Mouse (Mus musculus): ENCODE data around the gene Pls1.

Gene Pls1

DNA sequence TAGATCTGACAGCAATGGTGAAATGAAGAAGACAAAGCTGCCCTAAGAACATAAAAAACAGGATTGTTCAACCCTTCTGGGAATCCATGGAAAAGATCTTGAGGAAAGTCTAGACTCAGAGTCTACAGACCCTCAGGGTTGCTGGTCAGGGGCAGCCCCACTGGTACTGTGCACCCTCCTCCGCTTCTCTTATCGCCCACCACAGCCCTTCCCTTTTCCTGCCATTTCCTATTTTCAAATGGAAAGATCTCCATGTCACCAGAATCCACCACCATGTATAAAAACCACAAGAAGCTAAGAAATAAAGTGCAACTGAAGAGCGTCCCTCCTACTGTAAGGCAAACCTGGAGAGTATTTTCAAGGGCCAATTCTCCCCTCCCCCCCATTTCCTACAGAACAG is 41.3 kb downstream of the Pls1 start:
- 89% methylated on average over 3 of the region's 3 CpGs for WGBS

DNA sequence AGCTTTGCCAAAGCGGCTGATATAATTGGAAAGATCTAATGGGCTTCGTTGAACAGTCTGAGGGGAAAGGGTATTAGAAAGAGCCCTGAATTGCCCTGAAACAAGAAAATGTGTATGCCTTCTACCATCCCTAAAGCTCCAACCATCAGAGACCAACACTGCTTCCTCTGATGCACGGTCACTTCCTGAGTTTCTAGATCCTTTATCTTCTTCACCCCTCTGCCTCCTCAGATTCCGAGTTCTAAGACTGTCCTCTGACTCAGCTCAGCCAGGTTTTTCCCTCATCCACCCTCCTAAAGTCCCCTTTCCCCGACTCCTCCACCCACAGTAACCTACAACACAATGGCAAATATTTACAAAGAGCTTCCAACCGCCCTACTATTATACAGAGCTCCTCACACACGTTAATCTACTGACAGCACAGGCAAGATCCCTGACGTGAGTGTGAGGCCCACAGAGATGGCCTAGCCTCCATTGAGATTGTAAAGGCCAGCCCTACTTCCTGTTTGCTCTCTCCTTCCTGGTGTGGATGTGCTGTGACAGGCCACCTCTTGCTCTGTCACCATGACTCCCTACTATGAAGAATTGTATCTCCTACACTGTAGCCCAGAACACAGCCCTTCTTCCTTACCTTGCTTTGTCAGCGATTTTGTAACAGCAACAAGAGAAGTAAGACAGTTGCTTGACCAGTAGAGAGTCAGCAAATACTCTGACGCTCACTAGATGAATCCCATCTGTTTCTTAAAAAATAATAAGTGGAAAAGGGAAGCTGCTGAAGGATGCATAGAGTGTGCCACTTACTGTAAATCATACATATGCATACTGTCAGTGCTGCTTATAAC is 43.3 kb downstream of the Pls1 start:
- WGBS, result 71% methylated on average over 10 of the region's 10 CpGs

GRCm38 (mm10) chr9:95796323-95796722 is 48.8 kb downstream of the Pls1 start:
- WGBS, result 90% methylated on average over 2 of the region's 2 CpGs

DNA sequence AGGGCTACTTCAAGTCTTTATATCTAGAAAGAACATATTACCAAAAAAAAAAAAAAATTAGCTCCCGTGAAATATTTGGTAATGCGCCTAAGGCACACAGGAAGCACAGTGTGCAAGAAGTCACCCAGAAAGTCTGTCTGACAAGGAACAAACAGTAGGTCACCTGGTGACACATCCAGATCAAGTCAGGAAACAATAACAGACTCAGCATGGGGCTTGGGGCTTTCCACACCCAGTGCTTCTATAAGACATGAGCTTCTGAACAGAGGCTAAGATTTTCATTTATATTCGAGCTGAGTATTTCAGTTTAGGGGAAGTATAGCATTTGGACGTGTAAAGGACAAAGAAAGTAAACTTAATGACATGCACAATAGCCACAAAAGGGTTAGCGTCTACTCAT is 49.3 kb downstream of the Pls1 start:
- 74% methylated on average over 5 of the region's 5 CpGs for WGBS

DNA sequence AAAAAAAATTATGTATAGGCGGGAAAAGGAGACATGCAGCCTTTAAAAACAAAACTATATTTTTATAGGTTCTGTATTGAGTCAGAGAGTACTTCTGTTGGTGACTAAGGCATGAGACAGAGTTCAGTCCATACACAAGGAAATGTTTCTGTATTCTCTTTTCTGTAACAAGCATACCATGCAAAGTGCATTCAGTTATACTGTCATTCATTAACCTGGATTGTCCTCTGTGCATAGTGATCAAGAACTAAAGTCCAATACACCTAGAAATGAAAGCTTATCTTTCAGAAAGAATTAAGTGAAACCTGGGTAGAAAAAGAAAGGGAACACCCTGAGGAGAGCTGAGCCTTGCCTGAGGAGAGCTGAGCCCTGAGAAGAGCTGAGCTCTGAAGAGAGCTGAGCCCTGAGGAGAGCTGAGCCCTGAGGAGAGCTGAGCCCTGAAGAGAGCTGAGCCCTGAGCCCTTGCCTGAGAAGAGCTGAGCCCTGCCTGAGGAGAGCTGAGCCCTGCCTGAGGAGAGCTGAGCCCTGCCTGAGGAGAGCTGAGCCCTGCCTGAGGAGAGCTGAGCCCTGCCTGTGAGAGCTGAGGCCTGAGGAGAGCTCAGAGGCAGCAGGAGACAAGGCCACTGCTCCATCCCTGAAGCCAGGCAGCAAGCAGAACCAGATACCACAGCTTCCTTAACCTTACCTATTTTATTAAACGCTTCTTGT is 49.9 kb downstream of the Pls1 start:
- 77% methylated on average over 2 of the region's 2 CpGs for WGBS

GRCm38 (mm10) chr9:95793986-95794744 is 50.9 kb downstream of the Pls1 start:
- WGBS, result 93% methylated on average over 15 of the region's 15 CpGs

DNA sequence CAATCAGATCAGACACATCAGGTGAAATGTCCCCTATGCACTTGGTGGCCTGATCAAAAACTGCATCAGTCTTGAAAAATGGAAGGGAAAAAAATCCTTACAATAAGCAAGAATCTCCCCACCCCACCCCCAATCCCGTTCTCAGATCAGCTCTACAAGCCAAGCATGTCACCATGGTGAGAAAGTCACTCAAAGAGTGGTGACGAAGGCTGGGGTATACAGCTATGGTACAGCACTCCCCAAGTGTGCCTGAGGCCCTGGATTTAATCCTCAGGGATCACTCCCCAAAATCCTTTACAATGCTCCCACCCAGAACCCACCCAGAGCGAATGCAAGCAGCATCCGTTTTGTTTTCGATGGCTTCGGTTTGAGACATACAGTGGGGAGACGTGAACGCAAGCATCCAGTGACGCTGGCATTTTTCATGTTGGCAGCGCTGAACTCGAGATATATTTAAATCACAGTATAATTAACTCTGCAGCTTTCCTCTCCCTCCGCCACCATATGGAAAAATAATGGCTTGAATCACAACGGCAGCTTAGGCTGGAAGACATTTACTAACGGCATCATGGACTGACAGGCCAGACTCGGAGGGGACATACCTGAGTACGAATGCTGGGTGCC is 60.1 kb downstream of the Pls1 start:
- 55% methylated on average over 16 of the region's 16 CpGs for WGBS

GRCm38 (mm10) chr9:95783646-95784293 is 61.3 kb downstream of the Pls1 start:
- WGBS, result 51% methylated on average over 17 of the region's 17 CpGs

DNA sequence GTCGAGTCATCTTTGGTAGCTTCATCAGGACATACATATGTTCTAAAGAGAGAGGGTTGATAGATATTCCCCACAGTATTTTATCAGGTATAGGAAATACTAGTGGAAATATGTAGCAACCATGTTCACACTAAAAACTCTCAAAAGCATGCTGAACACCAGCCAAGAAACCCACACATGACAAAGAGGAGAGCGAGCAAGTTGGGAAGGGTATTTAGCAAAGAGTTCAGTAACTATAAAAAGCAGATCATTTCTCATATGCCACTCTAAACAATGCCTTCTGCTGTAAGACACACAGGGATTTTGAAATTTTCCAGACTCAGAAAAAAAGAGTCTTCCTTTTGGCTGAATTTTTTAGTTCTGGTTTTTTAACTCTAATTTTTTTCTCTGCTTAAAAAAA is 73.4 kb downstream of the Pls1 start:
- WGBS, result 46% methylated on average over 2 of the region's 2 CpGs

GRCm38 (mm10) chr9:95763218-95763617 is 81.9 kb downstream of the Pls1 start:
- WGBS, result 90% methylated on average over 4 of the region's 4 CpGs

GRCm38 (mm10) chr9:95762228-95762627 is 82.9 kb downstream of the Pls1 start:
- WGBS, result 86% methylated on average over 3 of the region's 3 CpGs

GRCm38 (mm10) chr9:95761381-95761780 is 83.7 kb downstream of the Pls1 start:
- WGBS, result 89% methylated on average over 8 of the region's 8 CpGs

GRCm38 (mm10) chr9:95750746-95751145 is 94.4 kb downstream of the Pls1 start:
- 20% methylated on average over 9 of the region's 9 CpGs for WGBS

DNA sequence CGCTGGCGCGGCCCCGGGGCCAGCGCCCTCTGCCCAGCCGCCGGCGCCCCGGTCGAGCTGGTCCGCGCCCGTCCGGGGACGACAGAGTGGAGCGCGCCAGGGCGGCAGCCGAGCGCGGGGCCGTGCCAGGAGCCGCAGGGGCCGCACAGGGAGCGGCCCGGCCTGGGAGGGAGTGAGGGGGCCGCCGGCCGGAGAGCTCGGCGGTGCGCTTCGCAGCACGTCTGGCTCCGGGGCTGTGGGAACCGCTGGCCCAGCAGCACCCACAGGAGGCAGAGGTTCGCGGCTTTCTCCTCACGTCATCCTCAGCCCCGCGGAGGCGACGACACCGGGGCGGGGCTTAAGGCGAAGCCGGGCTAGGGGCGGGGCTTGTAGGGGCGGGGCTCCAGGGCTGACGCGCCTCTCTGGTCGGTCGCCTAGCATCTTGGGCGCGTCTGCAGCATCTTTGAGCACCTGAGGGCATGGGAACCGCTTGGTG is 95.0 kb downstream of the Pls1 start, which contains the start of gene Trpc1:
Gene Trpc1 (minus strand): TSS at position 339 of the 475 bp plus-strand sequence.
- WGBS, result 1% methylated on average over 55 of the region's 56 CpGs

DNA sequence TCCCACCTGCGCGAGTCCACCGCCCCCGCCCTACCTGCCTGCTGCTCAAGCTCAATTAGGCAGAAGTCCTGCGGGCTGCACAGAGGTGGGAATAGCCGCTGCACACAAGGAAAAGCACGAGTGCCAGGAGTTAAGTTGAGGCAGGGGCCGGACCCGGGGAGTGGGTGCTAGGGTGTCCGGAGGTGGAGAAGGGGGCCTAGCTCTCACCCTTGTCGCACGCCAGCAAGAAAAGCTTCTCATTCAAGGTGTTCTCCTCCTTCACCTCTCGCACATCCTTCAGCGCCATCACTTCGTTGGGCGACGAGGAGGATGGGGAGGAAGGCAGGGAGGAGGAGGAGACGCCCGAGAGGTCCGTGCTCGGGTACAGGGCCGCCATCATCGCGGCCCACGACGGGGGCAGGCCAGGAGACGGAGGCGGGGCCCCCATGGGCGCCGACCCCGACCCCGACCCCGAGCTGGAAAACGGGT is 95.6 kb downstream of the Pls1 start:
- 1% methylated on average over 34 of the region's 34 CpGs for WGBS

DNA sequence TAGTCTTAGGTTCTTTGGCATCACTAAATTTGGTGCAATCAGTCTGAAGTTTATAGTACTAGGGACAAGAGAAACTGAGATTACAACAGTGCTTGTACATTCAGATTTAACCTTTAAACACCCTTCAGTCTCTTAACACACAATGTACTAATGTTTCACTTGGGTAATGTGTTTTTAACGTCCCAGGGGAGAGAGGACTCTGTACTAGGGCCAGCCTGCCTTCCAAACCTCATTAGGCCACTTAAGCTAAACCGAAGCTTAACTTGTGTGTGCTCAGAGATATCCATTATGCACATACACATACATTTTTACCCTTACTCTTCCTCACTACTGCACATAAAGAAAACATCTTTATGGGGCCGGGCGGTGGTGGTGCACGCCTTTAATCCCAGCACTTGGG is 97.8 kb downstream of the Pls1 start:
- WGBS, result 84% methylated on average over 5 of the region's 5 CpGs

DNA sequence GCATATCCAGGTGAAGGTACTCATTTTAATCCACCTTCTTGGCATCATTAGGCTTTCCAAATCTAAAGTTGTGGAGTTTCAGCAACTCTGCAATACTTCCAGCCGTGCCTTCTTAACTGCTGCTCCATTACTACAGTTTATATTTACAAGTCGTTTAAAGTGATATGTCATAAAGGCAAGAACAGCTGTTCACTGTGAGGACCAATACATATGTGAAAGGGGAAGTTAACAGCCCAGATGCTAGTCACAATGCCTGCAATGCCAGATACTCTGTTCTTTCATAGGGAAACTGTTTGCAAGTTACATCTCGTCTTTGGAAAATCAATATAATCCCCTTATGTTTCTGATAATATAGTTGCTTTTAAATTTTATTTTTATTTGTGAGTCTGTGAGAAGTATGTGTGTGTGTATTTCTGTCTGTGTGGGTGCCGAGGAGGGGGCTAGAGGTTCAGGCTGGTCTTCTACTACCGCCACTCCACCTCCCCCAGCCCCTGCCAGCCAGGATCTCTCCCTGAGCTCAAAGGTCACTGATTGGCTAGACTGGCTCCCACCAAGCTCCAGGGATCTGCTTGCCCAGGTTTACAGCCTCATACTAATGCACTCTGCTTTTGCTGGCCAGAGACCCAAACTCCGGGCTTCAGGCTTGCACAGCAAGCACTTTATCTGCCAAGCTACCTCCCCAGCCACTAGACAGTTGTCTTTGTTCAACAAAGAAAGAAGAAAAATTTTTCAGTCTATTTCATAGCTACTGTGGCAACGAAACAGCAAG is 100.1 kb downstream of the Pls1 start:
- WGBS, result 37% methylated on average over 7 of the region's 7 CpGs

DNA sequence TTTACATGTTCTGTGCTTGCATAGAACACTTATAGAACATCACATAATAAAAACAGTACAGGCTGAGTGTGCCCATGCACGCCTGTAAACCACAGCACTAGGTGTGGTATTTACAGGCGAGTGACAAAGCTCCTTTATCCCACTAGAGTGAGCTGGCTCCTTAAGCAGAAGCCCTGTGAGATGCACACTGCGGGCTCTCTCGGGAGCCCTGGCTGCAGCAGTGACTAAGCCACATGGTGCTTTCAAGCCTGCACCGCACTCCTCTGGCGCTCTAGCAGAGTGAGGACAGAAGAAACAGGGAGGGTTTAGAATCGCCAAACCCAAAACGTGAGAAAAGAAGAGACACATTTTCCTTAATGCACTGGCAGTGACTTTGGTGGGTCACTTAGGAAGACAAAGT is 132.5 kb downstream of the Pls1 start:
- 34% methylated on average over 8 of the region's 8 CpGs for WGBS

DNA sequence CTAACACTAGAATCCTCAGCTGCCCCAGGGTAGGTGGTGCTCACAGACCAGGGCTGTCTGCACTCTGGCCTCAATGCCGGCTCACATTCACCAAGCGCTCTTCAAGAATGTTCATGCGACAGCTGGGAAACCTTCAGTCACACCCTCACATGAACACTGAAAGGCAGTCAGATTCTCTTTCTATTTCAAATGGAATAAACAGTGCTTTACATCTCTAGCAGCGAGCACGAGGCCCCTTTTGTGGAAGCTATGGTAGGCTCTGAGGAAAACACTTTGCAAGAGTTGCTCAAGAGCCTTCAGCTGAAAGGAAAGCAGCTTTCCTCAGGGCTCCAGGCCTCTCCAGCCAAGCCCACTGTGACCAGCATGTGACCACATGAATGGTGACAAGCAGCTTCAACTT is 139.7 kb downstream of the Pls1 start:
- WGBS, result 58% methylated on average over 5 of the region's 5 CpGs

DNA sequence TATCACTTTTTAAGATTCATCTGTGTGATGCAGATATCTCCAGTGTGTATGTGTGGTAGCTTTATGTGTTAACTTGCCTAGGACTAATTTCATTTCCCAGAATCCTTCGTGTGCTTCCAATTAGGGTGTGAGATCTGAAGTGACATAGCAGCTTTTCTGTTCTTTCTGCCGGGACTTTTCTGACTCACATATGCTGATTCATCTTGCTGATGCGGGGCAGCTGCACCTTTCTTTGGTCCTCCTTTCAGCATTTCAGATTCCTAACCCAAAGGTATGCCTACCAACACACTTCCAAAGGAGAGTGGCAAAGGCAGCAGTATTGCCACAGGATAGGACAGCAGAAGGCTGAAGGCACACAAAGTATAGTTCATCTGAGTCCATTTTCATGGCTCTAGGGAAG is 141.0 kb downstream of the Pls1 start:
- 37% methylated on average over 3 of the region's 3 CpGs for WGBS
